Mouse (Mus musculus): ENCODE data around the gene Snap91.

Snap91 gene

GRCm38 (mm10) chr9:86744041-86744440 is 136.4 kb downstream of the Snap91 start:
- DNase-seq (ENCODE audit: low spot score) = no peak

- peak; percentile 72 for DNase-seq (ENCODE audit: low spot score)
Observed at GRCm38 (mm10) chr9:86742959-86743911, 137.2 kb downstream of the Snap91 start, which contains the start of gene Prss35. Gene Prss35 (plus strand): TSS chr9:86743649.

- DNase-seq (ENCODE audit: low spot score) = no peak
Observed at GRCm38 (mm10) chr9:86739971-86740370, 140.5 kb downstream of the Snap91 start.

- DNase-seq (ENCODE audit: low spot score) = no peak
Observed at GRCm38 (mm10) chr9:86738801-86739200, 141.7 kb downstream of the Snap91 start.

GRCm38 (mm10) chr9:86738067-86738466 is 142.4 kb downstream of the Snap91 start:
- no peak for DNase-seq (ENCODE audit: low spot score)

- DNase-seq (ENCODE audit: low spot score) = no peak
Observed at GRCm38 (mm10) chr9:86736991-86737390, 143.5 kb downstream of the Snap91 start.

- DNase-seq (ENCODE audit: low spot score) = no peak
Observed at GRCm38 (mm10) chr9:86734795-86735194, 145.7 kb downstream of the Snap91 start.

GRCm38 (mm10) chr9:86734357-86734756 is 146.1 kb downstream of the Snap91 start:
- no peak for DNase-seq (ENCODE audit: low spot score)

GRCm38 (mm10) chr9:86729811-86730210 is 150.6 kb downstream of the Snap91 start:
- no peak for DNase-seq (ENCODE audit: low spot score)

GRCm38 (mm10) chr9:86729084-86729483 is 151.4 kb downstream of the Snap91 start:
- no peak for DNase-seq (ENCODE audit: low spot score)

GRCm38 (mm10) chr9:86728214-86728814 is 152.1 kb downstream of the Snap91 start:
- no peak for DNase-seq (ENCODE audit: low spot score)

- DNase-seq (ENCODE audit: low spot score) = no peak
Observed at GRCm38 (mm10) chr9:86726381-86726720, 154.1 kb downstream of the Snap91 start.

- DNase-seq (ENCODE audit: low spot score) = no peak
Observed at GRCm38 (mm10) chr9:86725604-86726380, 154.7 kb downstream of the Snap91 start.

- DNase-seq (ENCODE audit: low spot score) = no peak
Observed at GRCm38 (mm10) chr9:86725066-86725465, 155.4 kb downstream of the Snap91 start.

GRCm38 (mm10) chr9:86720794-86721193 is 159.7 kb downstream of the Snap91 start:
- DNase-seq (ENCODE audit: low spot score) = no peak

- DNase-seq (ENCODE audit: low spot score) = no peak
Observed at GRCm38 (mm10) chr9:86720227-86720626, 160.2 kb downstream of the Snap91 start.

GRCm38 (mm10) chr9:86717119-86717518 is 163.3 kb downstream of the Snap91 start:
- DNase-seq (ENCODE audit: low spot score) = no peak

- no peak for DNase-seq (ENCODE audit: low spot score)
Observed at GRCm38 (mm10) chr9:86716540-86716939, 163.9 kb downstream of the Snap91 start.
